Mouse (Mus musculus): ENCODE data around the gene Phf21a. TPM values are rescaled to one million over a fixed set of nuclear protein-coding genes. Genes with fewer than 3 reads are reported as not detected.

Gene Phf21a
- polyA plus RNA-seq, 1 experiment: 28.4 TPM

DNA sequence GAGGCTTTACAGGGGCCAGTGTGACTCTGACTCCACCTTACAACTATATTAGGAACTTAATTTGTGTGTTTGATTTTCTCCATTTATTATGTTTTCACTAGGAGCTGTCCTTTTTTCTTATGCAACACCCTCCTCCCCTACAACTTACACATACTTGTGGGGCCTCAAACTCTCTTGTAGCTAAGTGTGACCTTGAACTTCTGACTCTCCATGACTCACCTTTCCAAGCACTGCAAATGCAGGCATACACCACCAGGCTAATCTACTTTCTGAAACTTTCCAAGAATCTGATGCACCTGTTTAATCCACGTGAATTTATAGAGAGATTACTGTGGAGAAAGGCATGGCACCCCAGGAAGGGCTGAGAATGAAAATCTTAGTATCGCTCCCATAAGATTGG is 147.9 kb downstream of the Phf21a start:
- WGBS: 88% methylated on average over 2 of the region's 2 CpGs
- Histone ChIP-seq H3K4me1 (ENCODE audit: control insufficient read depth, insufficient read depth, insufficient read length, low read length) (no peaks in the 10 kb centered on the region), H3K4me3 (ENCODE audit: low read depth, low read length) (no peak overlapping the region), H3K27ac (ENCODE audit: insufficient read depth, low read depth, low read length) (no peak overlapping the region), H3K27me3 (ENCODE audit: control insufficient read depth, insufficient read depth, low read length) (no peaks in the 10 kb centered on the region), H3K36me3 (ENCODE audit: control insufficient read depth, insufficient read depth, low read length) (peaks cover 11% of the 10 kb centered on the region; the same call in 1 of the 2 replicates)
- TF ChIP-seq CTCF (IDR thresholded peaks at IDR 0.05; ENCODE audit: extremely low read depth, insufficient read length, insufficient replicate concordance, low read depth, low read length) (no peak), POLR2A (IDR thresholded peaks at IDR 0.05; ENCODE audit: low read depth, low read length) (no peak)

GRCm38 (mm10) chr2:92241317-92241716 is 148.4 kb downstream of the Phf21a start:
- H3K27ac ChIP-seq (ENCODE audit: insufficient read depth, low read depth, low read length): no peak overlapping the region
- TF ChIP-seq POLR2A (IDR thresholded peaks at IDR 0.05; ENCODE audit: low read depth, low read length) (no peak), CTCF (IDR thresholded peaks at IDR 0.05; ENCODE audit: extremely low read depth, insufficient read length, insufficient replicate concordance, low read depth, low read length) (no peak)
- H3K4me1 ChIP-seq (ENCODE audit: control insufficient read depth, insufficient read depth, insufficient read length, low read length): no peaks in the 10 kb centered on the region
- H3K36me3 ChIP-seq (ENCODE audit: control insufficient read depth, insufficient read depth, low read length): peaks cover 8% of the 10 kb centered on the region; the same call in 1 of the 2 replicates
- H3K4me3 ChIP-seq (ENCODE audit: low read depth, low read length): no peak overlapping the region
- 74% methylated on average over 3 of the region's 3 CpGs for WGBS
- no peaks in the 10 kb centered on the region for H3K27me3 ChIP-seq (ENCODE audit: control insufficient read depth, insufficient read depth, low read length)

- no peak for TF ChIP-seq POLR2A (IDR thresholded peaks at IDR 0.05; ENCODE audit: low read depth, low read length)
- TF ChIP-seq CTCF (IDR thresholded peaks at IDR 0.05; ENCODE audit: extremely low read depth, insufficient read length, insufficient replicate concordance, low read depth, low read length): no peak
- H3K27me3 ChIP-seq (ENCODE audit: control insufficient read depth, insufficient read depth, low read length): no peaks in the 10 kb centered on the region
- no peak overlapping the region for H3K4me3 ChIP-seq (ENCODE audit: low read depth, low read length)
- peaks cover 13% of the 10 kb centered on the region for H3K36me3 ChIP-seq (ENCODE audit: control insufficient read depth, insufficient read depth, low read length)
- WGBS: 100% methylated on average over 1 of the region's 1 CpGs
- no peak overlapping the region for H3K27ac ChIP-seq (ENCODE audit: insufficient read depth, low read depth, low read length)
- no peaks in the 10 kb centered on the region for H3K4me1 ChIP-seq (ENCODE audit: control insufficient read depth, insufficient read depth, insufficient read length, low read length)
Measured at GRCm38 (mm10) chr2:92246112-92246511, 153.2 kb downstream of the Phf21a start.

- H3K4me1 ChIP-seq (ENCODE audit: control insufficient read depth, insufficient read depth, insufficient read length, low read length): no peaks in the 10 kb centered on the region
Measured at GRCm38 (mm10) chr2:92247711-92248110, 154.8 kb downstream of the Phf21a start.

DNA sequence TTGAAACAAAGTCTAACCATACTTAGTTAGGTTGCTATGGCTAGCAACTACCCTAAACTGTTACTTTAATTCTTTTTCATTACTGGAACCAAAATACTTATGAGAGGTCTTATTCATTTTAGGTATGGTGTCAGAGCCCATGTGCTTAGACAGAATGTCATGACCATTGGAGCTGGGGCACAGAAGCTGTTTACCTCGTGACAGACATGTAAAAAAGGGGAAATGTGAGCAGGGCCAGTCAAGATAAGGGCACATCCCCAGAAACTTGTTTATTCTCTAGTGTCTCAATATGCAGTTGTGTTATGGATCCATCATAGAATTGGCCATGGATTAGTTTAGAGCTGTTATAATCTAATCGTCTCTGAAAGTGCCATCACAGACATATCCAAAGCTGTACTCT is 157.6 kb downstream of the Phf21a start:
- 84% methylated on average over 2 of the region's 2 CpGs for WGBS
- peaks cover 9% of the 10 kb centered on the region for H3K36me3 ChIP-seq (ENCODE audit: control insufficient read depth, insufficient read depth, low read length)
- H3K27ac ChIP-seq (ENCODE audit: insufficient read depth, low read depth, low read length): no peak overlapping the region
- TF ChIP-seq CTCF (IDR thresholded peaks at IDR 0.05; ENCODE audit: extremely low read depth, insufficient read length, insufficient replicate concordance, low read depth, low read length) (no peak), POLR2A (IDR thresholded peaks at IDR 0.05; ENCODE audit: low read depth, low read length) (no peak)
- H3K4me3 ChIP-seq (ENCODE audit: low read depth, low read length): no peak overlapping the region
- H3K27me3 ChIP-seq (ENCODE audit: control insufficient read depth, insufficient read depth, low read length): no peaks in the 10 kb centered on the region
- no peaks in the 10 kb centered on the region for H3K4me1 ChIP-seq (ENCODE audit: control insufficient read depth, insufficient read depth, insufficient read length, low read length)

More at GRCm38 (mm10) chr2:92247711-92248110, 154.8 kb downstream of the Phf21a start:
- no peaks in the 10 kb centered on the region for H3K27me3 ChIP-seq (ENCODE audit: control insufficient read depth, insufficient read depth, low read length)
- no peak overlapping the region for H3K27ac ChIP-seq (ENCODE audit: insufficient read depth, low read depth, low read length)
- 96% methylated on average over 2 of the region's 2 CpGs for WGBS
- H3K36me3 ChIP-seq (ENCODE audit: control insufficient read depth, insufficient read depth, low read length): peaks cover 13% of the 10 kb centered on the region
- no peak overlapping the region for H3K4me3 ChIP-seq (ENCODE audit: low read depth, low read length)
- TF ChIP-seq POLR2A (IDR thresholded peaks at IDR 0.05; ENCODE audit: low read depth, low read length) (no peak), CTCF (IDR thresholded peaks at IDR 0.05; ENCODE audit: extremely low read depth, insufficient read length, insufficient replicate concordance, low read depth, low read length) (no peak)

DNA sequence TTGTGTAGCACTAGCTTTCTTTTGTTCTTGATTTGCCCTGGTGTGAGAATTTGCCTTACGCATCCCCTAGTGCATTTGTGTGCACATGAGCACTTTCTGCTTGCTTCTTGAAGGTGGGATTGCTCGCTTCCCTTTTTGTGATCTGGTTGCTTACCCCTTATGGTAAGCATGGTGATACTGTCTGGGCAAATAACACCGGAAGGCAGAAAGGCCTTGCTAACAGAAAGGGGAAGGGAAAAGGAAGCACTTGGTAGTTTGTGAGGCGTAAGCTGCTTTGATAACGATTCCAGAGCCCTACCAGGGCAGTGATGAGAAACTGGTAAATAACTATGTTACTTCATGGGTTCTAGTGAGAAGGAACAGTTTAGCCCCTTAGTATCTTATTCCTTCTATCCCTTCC is 160.9 kb downstream of the Phf21a start:
- no peak overlapping the region for H3K27ac ChIP-seq (ENCODE audit: insufficient read depth, low read depth, low read length)
- no peak overlapping the region for H3K4me3 ChIP-seq (ENCODE audit: low read depth, low read length)
- H3K36me3 ChIP-seq (ENCODE audit: control insufficient read depth, insufficient read depth, low read length): peaks cover 5% of the 10 kb centered on the region
- WGBS: 81% methylated on average over 5 of the region's 5 CpGs
- H3K4me1 ChIP-seq (ENCODE audit: control insufficient read depth, insufficient read depth, insufficient read length, low read length): no peaks in the 10 kb centered on the region
- no peaks in the 10 kb centered on the region for H3K27me3 ChIP-seq (ENCODE audit: control insufficient read depth, insufficient read depth, low read length)
- no peak for TF ChIP-seq POLR2A (IDR thresholded peaks at IDR 0.05; ENCODE audit: low read depth, low read length)

GRCm38 (mm10) chr2:92256141-92256540 is 163.2 kb downstream of the Phf21a start:
- no peak for TF ChIP-seq POLR2A (IDR thresholded peaks at IDR 0.05; ENCODE audit: low read depth, low read length)
- no peak for TF ChIP-seq CTCF (IDR thresholded peaks at IDR 0.05; ENCODE audit: extremely low read depth, insufficient read length, insufficient replicate concordance, low read depth, low read length)
- Histone ChIP-seq H3K36me3 (ENCODE audit: control insufficient read depth, insufficient read depth, low read length) (peaks cover 2% of the 10 kb centered on the region), H3K4me3 (ENCODE audit: low read depth, low read length) (no peak overlapping the region), H3K27ac (ENCODE audit: insufficient read depth, low read depth, low read length) (no peak overlapping the region), H3K4me1 (ENCODE audit: control insufficient read depth, insufficient read depth, insufficient read length, low read length) (no peaks in the 10 kb centered on the region), H3K27me3 (ENCODE audit: control insufficient read depth, insufficient read depth, low read length) (no peaks in the 10 kb centered on the region)
- 84% methylated on average over 7 of the region's 7 CpGs for WGBS

Data from small intestine, adult 2 months (tissue).